Mouse (Mus musculus): ENCODE measurements around the gene Adamts15.

Adamts15 gene

DNA sequence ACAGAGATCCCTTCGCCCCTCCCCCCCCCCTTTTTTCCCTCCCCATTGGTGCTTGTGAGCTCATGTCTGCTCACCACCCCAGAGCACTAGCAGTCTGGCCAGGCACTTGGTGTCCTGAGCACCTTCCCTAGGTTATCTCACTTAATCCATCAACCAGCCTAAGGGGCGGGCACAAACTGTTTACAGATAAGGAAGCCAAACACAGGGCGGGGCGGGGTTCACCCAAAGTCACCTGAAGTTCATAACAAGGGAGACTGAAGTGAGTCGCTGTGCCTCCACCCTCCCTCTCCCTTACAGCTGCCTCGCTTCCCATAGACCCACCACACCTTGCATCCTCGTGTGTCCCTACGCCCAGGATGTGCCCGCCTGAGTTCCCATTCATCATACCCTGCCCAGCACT lies 41.7 kb downstream of the Adamts15 start:
- DNase-seq (ENCODE audit: low read depth, low spot score), result no peak

DNA sequence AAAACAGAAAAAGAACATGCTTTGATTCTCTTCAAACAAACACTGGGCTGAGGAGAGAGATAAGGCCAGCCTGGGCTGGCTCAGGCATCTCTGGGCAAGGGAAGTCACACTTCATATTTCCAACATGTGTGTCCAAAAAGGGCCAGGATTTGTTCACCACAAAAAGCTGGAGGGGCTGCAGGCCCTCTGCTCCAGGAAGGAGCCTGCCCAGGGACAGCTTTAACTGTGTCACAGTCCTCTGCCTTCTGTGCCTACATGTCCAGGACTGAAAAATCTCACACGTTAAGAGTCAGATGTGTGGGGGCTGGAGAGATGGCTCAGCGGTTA lies 42.3 kb downstream of the Adamts15 start:
- no peak for DNase-seq (ENCODE audit: low read depth, low spot score)

DNA sequence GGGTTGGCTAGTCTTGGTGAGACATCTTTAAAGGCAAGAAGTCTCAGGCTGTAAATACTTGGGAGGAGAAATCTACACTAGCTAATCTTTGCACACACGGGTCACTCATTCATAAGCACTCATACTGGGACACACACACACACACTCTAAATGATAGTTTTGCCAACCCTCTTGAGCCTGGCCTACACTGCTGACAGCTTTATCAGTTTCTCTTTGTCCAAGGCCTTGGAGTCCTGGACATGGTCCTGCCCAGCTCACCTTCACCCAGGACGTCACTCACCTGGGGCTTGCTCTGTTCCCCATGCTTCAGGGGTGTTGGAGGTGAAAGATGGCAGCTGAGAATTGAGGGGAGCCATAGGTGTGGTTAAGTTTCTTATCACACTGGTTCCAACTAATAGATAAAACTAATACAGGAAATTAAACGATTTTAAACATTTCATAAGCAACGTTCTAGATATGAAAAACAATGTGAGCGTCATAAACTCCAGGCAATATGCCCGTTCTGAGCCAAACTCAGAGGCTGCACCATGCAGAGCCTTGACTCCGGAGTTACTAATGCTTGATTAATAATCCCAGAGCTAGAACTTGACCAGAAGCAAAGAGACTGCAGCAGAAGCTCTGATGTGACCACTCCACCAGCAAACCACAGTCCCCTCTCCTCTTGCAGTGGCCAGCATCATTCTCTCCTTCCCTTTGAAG lies 42.9 kb downstream of the Adamts15 start:
- no peak for DNase-seq (ENCODE audit: low read depth, low spot score)

DNA sequence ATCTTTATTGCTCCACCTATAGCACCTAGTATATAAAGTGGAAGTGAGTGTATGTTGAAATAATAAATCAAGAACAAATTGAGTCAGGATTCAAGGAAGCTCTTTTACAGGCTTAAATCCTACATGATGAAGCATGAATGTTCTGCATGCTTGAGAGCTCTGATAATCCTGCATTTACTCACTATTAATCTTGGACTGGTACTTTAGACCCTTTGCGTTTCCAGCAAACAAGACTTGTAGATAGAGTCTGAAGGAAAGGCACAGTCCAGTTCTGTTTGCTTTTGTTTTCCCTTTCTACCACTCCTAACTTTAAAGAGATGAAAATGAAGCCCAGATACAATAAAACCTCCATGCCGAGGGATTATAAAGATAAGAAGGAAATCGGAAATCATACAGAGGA lies 45.7 kb downstream of the Adamts15 start:
- DNase-seq (ENCODE audit: low read depth, low spot score), result no peak

DNA sequence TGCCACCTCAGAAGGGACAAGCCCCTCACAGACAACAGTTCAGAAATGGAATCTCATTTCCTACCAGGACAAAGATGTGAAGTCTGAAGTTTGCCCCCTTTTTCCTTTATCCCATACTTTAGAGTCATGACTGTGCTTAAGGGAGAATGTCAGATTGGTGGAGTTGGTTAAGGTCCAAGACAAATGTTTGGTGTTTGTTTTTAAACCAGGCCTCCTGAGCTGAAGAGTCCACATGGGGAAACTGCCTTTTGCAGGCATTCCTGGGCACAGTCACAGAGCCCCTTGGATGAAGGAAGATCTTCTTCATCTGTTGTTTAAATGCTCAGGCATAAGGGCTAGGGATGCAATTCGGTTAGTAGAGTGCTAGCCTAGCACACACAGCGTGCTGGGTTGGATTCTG lies 66.4 kb downstream of the Adamts15 start:
- no peak for DNase-seq (ENCODE audit: low read depth, low spot score)

DNA sequence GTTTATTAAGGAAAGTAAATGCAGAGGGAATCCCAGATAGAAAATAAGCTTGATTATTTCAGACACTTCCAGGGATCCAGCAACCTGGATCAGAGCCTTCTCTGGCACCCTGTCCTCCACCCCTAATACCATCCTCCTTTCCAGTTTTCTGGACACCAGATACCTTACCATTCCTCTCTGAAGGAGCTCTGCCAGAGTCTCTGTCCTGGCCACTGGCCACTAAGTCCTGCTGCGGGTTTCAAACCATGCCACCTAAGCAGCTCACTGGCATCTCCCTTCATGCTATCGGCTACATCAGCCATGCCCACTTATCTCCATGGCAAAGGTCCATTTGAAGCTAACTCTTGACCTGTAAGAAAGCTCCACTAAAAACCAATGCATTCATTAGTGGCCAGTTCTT lies 70.4 kb downstream of the Adamts15 start:
- DNase-seq (ENCODE audit: low read depth, low spot score), result no peak

DNA sequence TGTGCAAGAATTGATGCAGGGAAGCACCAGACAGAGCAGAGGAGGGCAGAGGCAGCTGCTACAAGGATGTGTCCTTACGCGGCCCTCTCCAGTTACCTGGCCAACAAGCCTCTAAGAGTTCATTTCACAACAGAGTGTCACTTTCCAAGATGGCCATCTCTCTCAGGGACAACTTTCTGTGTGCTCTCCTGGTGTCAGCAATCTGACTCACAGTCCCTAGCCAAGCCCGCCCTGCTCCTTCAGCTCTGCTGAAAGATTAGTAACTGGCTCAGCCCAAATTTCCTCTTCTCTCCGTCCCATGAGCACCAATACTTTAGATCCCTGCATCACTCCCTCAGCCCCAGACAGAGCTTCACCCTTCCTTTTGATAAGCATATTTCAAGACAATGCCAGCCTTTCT lies 72.3 kb downstream of the Adamts15 start:
- DNase-seq (ENCODE audit: low read depth, low spot score), result no peak

DNA sequence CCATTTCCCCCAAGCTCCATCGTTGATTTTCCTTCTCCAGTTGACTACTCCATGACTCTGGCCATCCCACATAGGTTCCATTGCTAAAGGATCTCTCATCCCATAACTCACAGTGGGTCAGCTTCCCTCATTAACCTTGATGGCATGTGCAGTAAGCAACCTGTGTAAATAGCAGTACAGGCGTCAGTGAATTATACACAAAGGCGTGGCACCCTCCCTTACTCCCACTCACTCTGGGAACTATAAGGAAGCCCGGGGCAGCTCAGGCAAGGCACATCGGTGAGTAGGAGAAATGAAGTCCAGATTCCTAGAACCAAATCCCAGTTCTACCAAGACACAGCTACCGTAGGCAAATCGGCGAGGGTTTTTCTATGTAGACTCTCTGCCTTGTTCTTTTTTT lies 72.8 kb downstream of the Adamts15 start:
- no peak for DNase-seq (ENCODE audit: low read depth, low spot score)

Measured in A20 (cell line).